Mouse (Mus musculus) liver, adult 2 months (tissue): ENCODE results near the gene Dusp2.

Source experiments
- CTCF ChIP-seq: fragments of 200-500 bp; IDR thresholded peaks from 2 replicates; pipeline ENCODE4 v1.5.1; 2011; ENCODE audit warnings: low read depth, low read length, control low read depth
- POLR2A ChIP-seq: fragments of 200-500 bp; IDR thresholded peaks from 2 replicates; pipeline ENCODE4 v1.6.1; 2011; ENCODE audit warnings: low read length, control low read depth; ENCODE audit not compliant: insufficient read depth; ENCODE audit errors: extremely low read depth

GRCm38 (mm10) chr2:127322671-127323285, 13.2 kb upstream of the Dusp2 start:
- TF ChIP-seq CTCF (no peak), POLR2A (no peak)
